Mouse (Mus musculus) gonadal fat pad, adult 2 months (tissue): ENCODE measurements around the gene Scai. TPM values are rescaled to one million over a fixed set of nuclear protein-coding genes. Genes with fewer than 3 reads are reported as not detected.

Source experiments
- polyA plus RNA-seq: library from polyadenylated mRNA; depleted of rRNA; stranded (reverse); fragments of >200 nt; gene quantifications from 2 replicates; pipeline ENCODE4 v1.2.3, GENCODE M21; 2012; rRNA removed

Scai gene
- polyA plus RNA-seq, 1 experiment: 3.3 TPM

Other genes starting within 250 kb of the Scai start
- 1.6 and 1.7 TPM in 2 replicates for gene Wdr38, start 193.3 kb downstream of the Scai start, polyA plus RNA-seq
- 45.4 and 61.0 TPM in 2 replicates for gene Arpc5l, start 185.4 kb downstream of the Scai start, polyA plus RNA-seq
- 134 and 206 TPM in 2 replicates for gene Rpl35, start 185.1 kb downstream of the Scai start, polyA plus RNA-seq
- gene Golga1, start 125.2 kb downstream of the Scai start, polyA plus RNA-seq: 15.5 and 18.4 TPM in 2 replicates
- gene Ppp6c, start 35.7 kb upstream of the Scai start, polyA plus RNA-seq: 28.7 and 29.7 TPM in 2 replicates